Comparison of ENCODE assay signal across 8 mouse cellular contexts in genomic region chr19:4148819-4149218, GRCm38 (mm10). TPM values are rescaled to one million over a fixed set of nuclear protein-coding genes. Genes with fewer than 3 reads are reported as not detected.
DNase-seq lines count a peak whose midpoint lies in the region; ATAC-seq and TF ChIP-seq lines count a peak whose summit lies in the region.

No protein-coding gene starts in this region.

- peaks cover 18% of the 10 kb centered on the region for H3K4me1 ChIP-seq in liver, adult 2 months (ENCODE audit: control insufficient read depth, insufficient read depth, low read length)
- peaks cover 7% of the 10 kb centered on the region for H3K4me1 ChIP-seq in cortical plate, adult 2 months (ENCODE audit: control insufficient read depth, insufficient read depth, low read length)
- H3K4me1 ChIP-seq in hindbrain, embryonic 15.5 days (replicated peaks): peaks cover 26% of the 10 kb centered on the region
- peaks cover 15% of the 10 kb centered on the region for H3K4me1 ChIP-seq in midbrain, embryonic 16.5 days (ENCODE audit: control insufficient read depth, insufficient read depth, low read length)

- ATAC-seq in hindbrain, embryonic 15.5 days (ENCODE audit: low FRiP score, low read depth): peak; percentile 0; the same call in 1 of the 2 replicates
- ATAC-seq in midbrain, embryonic 16.5 days: peak; percentile 46

- TF ChIP-seq CTCF in liver, adult 2 months (IDR thresholded peaks at IDR 0.05; ENCODE audit: low read depth, low read length): no peak
- TF ChIP-seq CTCF in cortical plate, adult 2 months (IDR thresholded peaks at IDR 0.05; ENCODE audit: extremely low read depth, insufficient read depth, low read length): no peak

- H3K79me2 ChIP-seq in liver, adult 2 months (ENCODE audit: control insufficient read depth, insufficient read depth, low read length): peaks cover 15% of the 10 kb centered on the region; the same call in 1 of the 2 replicates

- H3K9ac ChIP-seq in liver, adult 2 months (ENCODE audit: low read depth, low read length): peak overlapping the region; percentile 86
- H3K9ac ChIP-seq in hindbrain, embryonic 15.5 days: peak overlapping the region; percentile 87
- H3K9ac ChIP-seq in midbrain, embryonic 16.5 days (ENCODE audit: low read depth, low read length): peak overlapping the region; percentile 96

- DNase-seq in liver, adult 2 months (ENCODE audit: extremely low read depth, low read depth, low spot score): no peak
- DNase-seq in liver: no peak
- DNase-seq in T-cell, adult 2 months (ENCODE audit: low spot score): no peak
- no peak for DNase-seq in adrenal gland, postnatal 14 days
- no peak for DNase-seq in cerebellum, postnatal 4 days (ENCODE audit: low spot score in 2 of 2)

- 0 out of 2 replicates have a peak, but pooled peaks cover 2% of the 10 kb centered on the region for H3K36me3 ChIP-seq in liver, adult 2 months (ENCODE audit: control insufficient read depth, insufficient read depth, low read length)
- H3K36me3 ChIP-seq in hindbrain, embryonic 15.5 days: peaks cover 5% of the 10 kb centered on the region; the same call in 1 of the 2 replicates
- peaks cover 2% of the 10 kb centered on the region; the same call in 1 of the 2 replicates for H3K36me3 ChIP-seq in midbrain, embryonic 16.5 days (ENCODE audit: control insufficient read depth, insufficient read depth, low read length)

- under 1% methylated on average over 8 of the region's 8 CpGs for WGBS in liver, adult 2 months
- WGBS in hindbrain, embryonic 15.5 days: 4% methylated on average over 8 of the region's 8 CpGs
- 2% methylated on average over 7 of the region's 8 CpGs for WGBS in midbrain, embryonic 16.5 days

- no peaks in the 10 kb centered on the region for H3K9me3 ChIP-seq in hindbrain, embryonic 15.5 days
- H3K9me3 ChIP-seq in midbrain, embryonic 16.5 days (replicated peaks; ENCODE audit: control insufficient read depth, low read length, poor library complexity, severe bottlenecking): no peaks in the 10 kb centered on the region

- H3K27ac ChIP-seq in liver, adult 2 months (replicated peaks; ENCODE audit: insufficient read depth, low read depth, low read length): peak overlapping the region; percentile 6
- peak overlapping the region; percentile 69 for H3K27ac ChIP-seq in cortical plate, adult 2 months (ENCODE audit: insufficient read depth, low read length)
- H3K27ac ChIP-seq in hindbrain, embryonic 15.5 days (replicated peaks): peak overlapping the region; percentile 74
- peak overlapping the region; percentile 72 for H3K27ac ChIP-seq in midbrain, embryonic 16.5 days (ENCODE audit: low read length)

- peak overlapping the region; percentile 82 for H3K4me2 ChIP-seq in hindbrain, embryonic 15.5 days
- H3K4me2 ChIP-seq in midbrain, embryonic 16.5 days (ENCODE audit: low read length): peak overlapping the region; percentile 96

- H3K27me3 ChIP-seq in liver, adult 2 months (ENCODE audit: control insufficient read depth, insufficient read depth, low read length): no peaks in the 10 kb centered on the region
- H3K27me3 ChIP-seq in hindbrain, embryonic 15.5 days: no peaks in the 10 kb centered on the region
- H3K27me3 ChIP-seq in midbrain, embryonic 16.5 days (ENCODE audit: control insufficient read depth, insufficient read depth, low read depth, low read length): no peaks in the 10 kb centered on the region

- peak overlapping the region; percentile 88 for H3K4me3 ChIP-seq in liver, adult 2 months (ENCODE audit: insufficient read depth, low read depth, low read length)
- peak overlapping the region; percentile 83 for H3K4me3 ChIP-seq in cortical plate, adult 2 months (ENCODE audit: insufficient read depth, low read length)
- peak overlapping the region; percentile 81 for H3K4me3 ChIP-seq in hindbrain, embryonic 15.5 days
- H3K4me3 ChIP-seq in midbrain, embryonic 16.5 days (ENCODE audit: low read depth, low read length): peak overlapping the region; percentile 92

- TF ChIP-seq POLR2A in liver, adult 2 months (IDR thresholded peaks at IDR 0.05; ENCODE audit: extremely low read depth, insufficient read depth, low read length): no peak
- no peak for TF ChIP-seq POLR2A in cortical plate, adult 2 months (IDR thresholded peaks at IDR 0.05; ENCODE audit: extremely low read depth, insufficient read depth, low read length)

RNA-seq across cellular contexts. Expression of gene Coro1b, which starts 0.4 kb away (rescaled TPM):
- 66.1 and 72.6 TPM in 2 replicates for total RNA-seq in liver, adult 2 months (2014; rRNA removed)
- polyA plus RNA-seq in liver, adult 2 months (2012; rRNA removed): 109 and 114 TPM in 2 replicates
- 207 and 236 TPM in 2 replicates for polyA plus RNA-seq in cortical plate, adult 2 months (2012; rRNA removed)
- polyA plus RNA-seq in hindbrain, embryonic 15.5 days (2015; fragmentation: Nextera tagmentation; extraction: Ambion mirVana): 119 and 121 TPM in 2 replicates
- polyA plus RNA-seq in midbrain, embryonic 16.5 days (2015; fragmentation: Nextera tagmentation; extraction: Ambion mirVana): 102 and 119 TPM in 2 replicates
- 183 and 193 TPM in 2 replicates for total RNA-seq in adrenal gland, postnatal 14 days (2021)

RNA-seq across cellular contexts. Expression of gene Ptprcap, which starts 4.6 kb away (rescaled TPM):
- total RNA-seq in liver, adult 2 months (2014; rRNA removed): 1.7 and 4.1 TPM in 2 replicates
- polyA plus RNA-seq in liver, adult 2 months (2012; rRNA removed): 6.9 and 8.2 TPM in 2 replicates
- polyA plus RNA-seq in cortical plate, adult 2 months (2012; rRNA removed): 1.3 and 1.6 TPM in 2 replicates
- 0.26 and 0.83 TPM in 2 replicates for polyA plus RNA-seq in hindbrain, embryonic 15.5 days (2015; fragmentation: Nextera tagmentation; extraction: Ambion mirVana)
- 0.28 TPM in 1 of 2 replicates, not detected in the other for polyA plus RNA-seq in midbrain, embryonic 16.5 days (2015; fragmentation: Nextera tagmentation; extraction: Ambion mirVana)
- total RNA-seq in adrenal gland, postnatal 14 days (2021): 4.4 and 27.5 TPM in 2 replicates

RNA-seq across cellular contexts. Expression of gene Cabp4, which starts 5.0 kb away (rescaled TPM):
- 0.37 TPM in 1 of 2 replicates, not detected in the other for total RNA-seq in liver, adult 2 months (2014; rRNA removed)
- not detected in 2 replicates for polyA plus RNA-seq in liver, adult 2 months (2012; rRNA removed)
- 0.08 and 0.17 TPM in 2 replicates for polyA plus RNA-seq in cortical plate, adult 2 months (2012; rRNA removed)
- 0.21 and 0.26 TPM in 2 replicates for polyA plus RNA-seq in hindbrain, embryonic 15.5 days (2015; fragmentation: Nextera tagmentation; extraction: Ambion mirVana)
- 0.24 and 0.48 TPM in 2 replicates for polyA plus RNA-seq in midbrain, embryonic 16.5 days (2015; fragmentation: Nextera tagmentation; extraction: Ambion mirVana)
- 1.7 and 2.4 TPM in 2 replicates for total RNA-seq in adrenal gland, postnatal 14 days (2021)

RNA-seq across cellular contexts. Expression of gene Gpr152, which starts 9.2 kb away (rescaled TPM):
- total RNA-seq in liver, adult 2 months (2014; rRNA removed): not detected in 2 replicates
- 0.02 TPM in 2 replicates for polyA plus RNA-seq in liver, adult 2 months (2012; rRNA removed)
- 0.04 TPM in 2 replicates for polyA plus RNA-seq in cortical plate, adult 2 months (2012; rRNA removed)
- 0.04 and 0.05 TPM in 2 replicates for polyA plus RNA-seq in hindbrain, embryonic 15.5 days (2015; fragmentation: Nextera tagmentation; extraction: Ambion mirVana)
- polyA plus RNA-seq in midbrain, embryonic 16.5 days (2015; fragmentation: Nextera tagmentation; extraction: Ambion mirVana): 0.09 TPM in 1 of 2 replicates, not detected in the other
- total RNA-seq in adrenal gland, postnatal 14 days (2021): 0.08 TPM in 1 of 2 replicates, not detected in the other

RNA-seq across cellular contexts. Expression of gene Rps6kb2, which starts 14.3 kb away (rescaled TPM):
- 7.2 and 7.4 TPM in 2 replicates for total RNA-seq in liver, adult 2 months (2014; rRNA removed)
- polyA plus RNA-seq in liver, adult 2 months (2012; rRNA removed): 28.3 and 31.6 TPM in 2 replicates
- 79.5 and 91.7 TPM in 2 replicates for polyA plus RNA-seq in cortical plate, adult 2 months (2012; rRNA removed)
- polyA plus RNA-seq in hindbrain, embryonic 15.5 days (2015; fragmentation: Nextera tagmentation; extraction: Ambion mirVana): 47.8 and 56.7 TPM in 2 replicates
- polyA plus RNA-seq in midbrain, embryonic 16.5 days (2015; fragmentation: Nextera tagmentation; extraction: Ambion mirVana): 52.7 and 58.0 TPM in 2 replicates
- 29.1 and 34.4 TPM in 2 replicates for total RNA-seq in adrenal gland, postnatal 14 days (2021)

Comparison
In these comparisons a context has a peak if more than half of its experiments do, and no peak if none do; other contexts are left out.
1. H3K27ac ChIP-seq: peak in every context shown above with its lines; median percentile 74 in hindbrain, embryonic 15.5 days; 72 in midbrain, embryonic 16.5 days; 69 in cortical plate, adult 2 months; 6 in liver, adult 2 months.